Mouse (Mus musculus) heart, postnatal 0 days (tissue): ENCODE measurements around the gene Vwa8.

Experiments used
- CTCF ChIP-seq: IDR thresholded peaks from 2 replicates; pipeline ENCODE4 v1.5.1; 2016; ENCODE audit warnings: antibody characterized with exemption, control low read depth, low read depth
- EP300 ChIP-seq: IDR thresholded peaks from 2 replicates; pipeline ENCODE4 v1.6.1; 2016; ENCODE audit warnings: antibody characterized with exemption, low read depth

DNA sequence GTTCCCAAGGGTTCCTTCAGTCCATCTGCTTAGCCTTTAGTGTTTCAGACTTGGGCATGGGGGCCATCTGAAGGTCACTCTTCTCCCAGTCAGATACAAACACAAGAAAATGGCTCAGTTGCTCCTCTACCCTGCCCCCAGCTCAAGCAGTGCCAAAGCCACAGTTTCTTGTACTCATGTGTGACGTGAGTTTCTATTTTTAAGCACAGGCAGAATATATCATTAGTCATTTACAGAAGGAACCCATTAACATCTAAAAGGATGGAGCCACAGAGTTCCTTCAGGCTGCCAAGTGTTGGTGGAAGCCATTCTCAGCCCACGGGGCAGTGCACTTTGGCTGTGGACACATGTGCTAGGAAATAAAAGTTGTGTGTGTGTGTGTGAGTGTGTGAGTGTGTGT is 240.6 kb downstream of the Vwa8 start:
- TF ChIP-seq EP300 (no peak), CTCF (no peak)
